Mouse (Mus musculus) spleen, adult 2 months (tissue): ENCODE results near the gene Ptpre. TPM values are rescaled to one million over a fixed set of nuclear protein-coding genes. Genes with fewer than 3 reads are reported as not detected.
"Not testable (repeated sequence)": the region's sequence is repeated elsewhere in the genome, so short reads cannot be mapped to it uniquely, and the experiment has no call there.

Experiments
- DNase-seq, 2 experiments: peaks; one replicate each; pipeline versions ENCODE4 v3.0.0 to v3.0.0-alpha.2; 2012 to 2021; ENCODE audit warnings: low spot score in 2 of 2, low read depth in 1 of 2
- H3K27ac ChIP-seq: fragments of 200-500 bp; 2 replicates; pipeline ENCODE4 v1.5.1; 2012; ENCODE audit warnings: low read length, inconsistent platforms; ENCODE audit not compliant: insufficient read depth
- H3K27me3 ChIP-seq: fragments of 200-500 bp; 2 replicates; pipeline ENCODE4 v1.6.1; 2012; ENCODE audit warnings: mild to moderate bottlenecking, moderate library complexity, low read length, inconsistent platforms; ENCODE audit not compliant: control insufficient read depth, insufficient read depth
- H3K36me3 ChIP-seq: fragments of 200-500 bp; 2 replicates; pipeline ENCODE4 v1.6.1; 2012; ENCODE audit warnings: mild to moderate bottlenecking, low read length, inconsistent platforms; ENCODE audit not compliant: control insufficient read depth, insufficient read depth
- H3K4me1 ChIP-seq: fragments of 200-500 bp; 2 replicates; pipeline ENCODE4 v1.6.1; 2011; ENCODE audit warnings: inconsistent platforms; ENCODE audit not compliant: control insufficient read depth, insufficient read depth, insufficient read length
- H3K4me3 ChIP-seq: fragments of 200-500 bp; 2 replicates; pipeline ENCODE4 v1.5.1; 2011; ENCODE audit warnings: mild to moderate bottlenecking, inconsistent platforms; ENCODE audit not compliant: insufficient read depth, insufficient read length; ENCODE audit errors: extremely low read depth
- CTCF ChIP-seq: fragments of 200-500 bp; IDR thresholded peaks from 2 replicates; pipeline ENCODE4 v1.5.1; 2011; ENCODE audit warnings: mild to moderate bottlenecking, inconsistent platforms; ENCODE audit not compliant: insufficient read depth, insufficient read length, insufficient replicate concordance; ENCODE audit errors: extremely low read depth
- POLR2A ChIP-seq: fragments of 200-500 bp; IDR thresholded peaks from 2 replicates; pipeline ENCODE4 v1.6.1; 2011; ENCODE audit warnings: low read depth, low read length, inconsistent platforms
- WGBS: fragments of 180-500 bp; shearing (Covaris S2); methylation state at CpG from one replicate; pipeline ENCODE4 v1.1.7; 2018; 5-methylcytosine and 5-hydroxymethylcytosine counted together
- polyA plus RNA-seq: library from polyadenylated mRNA; depleted of rRNA; stranded (reverse); fragments of >200 nt; gene quantifications from 2 replicates; pipeline ENCODE4 v1.2.3, GENCODE M21; 2012

Ptpre gene
- polyA plus RNA-seq, 1 experiment, result 9.5 TPM

GRCm38 (mm10) chr7:135694796-135695195 is 157.5 kb downstream of the Ptpre start:
- Histone ChIP-seq H3K27me3 (no peaks in the 10 kb centered on the region), H3K4me1 (no peaks in the 10 kb centered on the region), H3K4me3 (no peak overlapping the region), H3K27ac (no peak overlapping the region), H3K36me3 (peaks cover 1% of the 10 kb centered on the region; the same call in 1 of the 2 replicates)
- TF ChIP-seq POLR2A (no peak), CTCF (no peak)
- no peak for DNase-seq
- WGBS, result 95% methylated on average over 5 of the region's 5 CpGs

DNA sequence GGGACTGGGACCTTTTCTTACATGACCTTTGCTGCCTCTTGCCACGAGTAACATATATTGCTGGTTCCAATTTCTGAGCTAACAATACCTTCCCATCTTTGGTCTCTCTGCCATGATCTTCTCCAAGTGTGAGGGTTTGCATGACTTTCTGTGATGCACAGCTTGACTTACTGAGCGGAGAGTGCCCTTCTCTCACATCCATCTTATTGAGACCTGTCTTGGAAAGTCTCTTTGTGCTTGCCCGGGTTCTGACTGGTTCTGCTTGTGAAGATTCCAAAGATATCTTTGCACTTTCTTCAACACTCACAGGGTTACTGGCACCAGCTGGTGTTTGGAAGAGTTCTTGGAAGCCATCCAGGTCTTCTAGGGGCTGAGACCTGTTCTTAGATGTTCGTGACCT is 158.8 kb downstream of the Ptpre start:
- H3K27me3 ChIP-seq, result no peaks in the 10 kb centered on the region

GRCm38 (mm10) chr7:135697021-135697740 is 159.9 kb downstream of the Ptpre start:
- H3K4me3 ChIP-seq, H3K27me3 ChIP-seq, DNase-seq, H3K36me3 ChIP-seq, H3K4me1 ChIP-seq, H3K27ac ChIP-seq: not testable (repeated sequence)
- 96% methylated on average over 5 of the region's 5 CpGs for WGBS

More for the DNA sequence above, 158.8 kb downstream of the Ptpre start:
- H3K4me1 ChIP-seq, result no peaks in the 10 kb centered on the region
- no peak for DNase-seq
- peaks cover 1% of the 10 kb centered on the region; the same call in 1 of the 2 replicates for H3K36me3 ChIP-seq
- no peak overlapping the region for H3K27ac ChIP-seq
- TF ChIP-seq POLR2A, result no peak
- no peak for TF ChIP-seq CTCF
- H3K4me3 ChIP-seq, result no peak overlapping the region
- 91% methylated on average over 4 of the region's 4 CpGs for WGBS

DNA sequence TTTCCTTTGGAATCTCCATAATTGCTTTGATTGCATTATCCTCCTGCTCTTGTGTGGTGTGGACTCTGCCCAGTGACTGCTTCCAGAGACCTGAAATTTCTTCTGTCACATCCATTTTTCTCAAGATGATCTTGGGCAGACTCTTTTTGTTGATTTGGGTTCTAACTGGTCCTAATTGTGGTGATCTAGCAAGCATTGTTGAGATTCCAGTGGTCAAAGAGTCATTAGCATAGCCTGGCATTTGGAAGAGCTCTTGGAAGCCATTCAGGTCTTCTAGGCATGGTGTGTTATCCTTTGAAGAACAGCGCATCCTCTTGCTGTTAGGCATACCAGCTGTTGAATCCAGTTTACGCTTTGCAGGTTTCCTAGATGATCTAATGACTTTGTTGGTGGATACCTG is 161.1 kb downstream of the Ptpre start:
- H3K27ac ChIP-seq, result no peak overlapping the region
- no peaks in the 10 kb centered on the region for H3K27me3 ChIP-seq
- 100% methylated on average over 2 of the region's 2 CpGs for WGBS
- H3K36me3 ChIP-seq, result peaks cover 5% of the 10 kb centered on the region
- no peaks in the 10 kb centered on the region for H3K4me1 ChIP-seq
- DNase-seq, result no peak
- TF ChIP-seq CTCF, result no peak
- H3K4me3 ChIP-seq, result no peak overlapping the region

DNA sequence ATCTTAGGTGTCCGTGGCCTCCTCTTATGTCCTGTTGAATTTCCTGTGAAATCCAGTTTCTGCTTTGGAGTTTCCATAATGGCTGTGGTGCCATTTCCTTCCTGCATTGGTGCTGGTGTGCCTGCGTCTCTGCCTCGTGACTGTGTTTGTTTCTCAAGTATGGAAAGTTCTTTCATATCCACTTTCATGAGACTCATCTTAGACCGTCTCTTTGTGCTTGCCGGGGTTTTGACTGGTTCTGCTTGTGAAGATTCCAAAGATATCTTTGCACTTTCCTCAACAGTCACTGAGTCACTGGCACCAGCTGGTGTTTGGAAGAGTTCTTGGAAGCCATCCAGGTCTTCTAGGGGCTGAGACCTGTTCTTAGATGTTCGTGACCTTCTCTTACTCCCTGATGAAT is 162.1 kb downstream of the Ptpre start:
- not testable (repeated sequence) for H3K27ac ChIP-seq, H3K27me3 ChIP-seq, H3K4me1 ChIP-seq, H3K4me3 ChIP-seq, H3K36me3 ChIP-seq, DNase-seq
- 87% methylated on average over 6 of the region's 6 CpGs for WGBS

DNA sequence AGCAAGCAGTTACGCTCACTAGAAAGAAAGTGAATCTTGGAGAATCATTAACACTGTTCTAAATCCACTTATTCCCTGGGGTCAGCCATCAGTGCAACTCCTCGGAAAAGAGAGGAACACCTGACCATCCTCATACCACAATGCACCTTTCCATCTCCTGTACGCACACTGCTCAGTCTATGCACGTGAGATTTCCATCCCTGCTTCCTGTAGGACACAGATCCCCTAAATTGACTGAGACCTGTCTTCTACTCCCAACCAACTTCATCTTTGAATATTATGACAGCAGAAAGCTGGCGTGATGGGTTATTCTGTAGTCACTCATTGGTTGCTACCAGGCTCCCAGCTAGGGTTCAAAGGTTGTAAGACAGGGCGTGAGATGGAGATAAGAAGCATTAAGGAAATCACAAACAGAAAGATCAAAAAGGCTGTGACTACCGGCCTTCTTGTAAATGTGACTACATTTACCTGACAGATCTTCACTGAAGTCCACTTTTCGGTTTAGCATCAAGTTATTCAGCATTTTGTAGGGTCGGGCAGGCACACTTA is 166.4 kb downstream of the Ptpre start:
- no peaks in the 10 kb centered on the region for H3K27me3 ChIP-seq
- TF ChIP-seq CTCF, result no peak
- H3K4me3 ChIP-seq, result no peak overlapping the region
- WGBS, result 90% methylated on average over 9 of the region's 9 CpGs
- no peak for DNase-seq
- H3K4me1 ChIP-seq, result peaks cover 5% of the 10 kb centered on the region; the same call in 1 of the 2 replicates
- H3K36me3 ChIP-seq, result peaks cover 5% of the 10 kb centered on the region
- no peak overlapping the region for H3K27ac ChIP-seq

- no peak overlapping the region for H3K27ac ChIP-seq
- WGBS, result 95% methylated on average over 8 of the region's 8 CpGs
- TF ChIP-seq POLR2A (no peak), CTCF (no peak)
- H3K4me1 ChIP-seq, result peaks cover 5% of the 10 kb centered on the region; the same call in 1 of the 2 replicates
- peaks cover 4% of the 10 kb centered on the region for H3K36me3 ChIP-seq
- no peaks in the 10 kb centered on the region for H3K27me3 ChIP-seq
- DNase-seq, result no peak
- H3K4me3 ChIP-seq, result no peak overlapping the region
Measured at GRCm38 (mm10) chr7:135704251-135704650, 167.0 kb downstream of the Ptpre start.
